Mouse (Mus musculus) ovary, adult 18-20 months (tissue): ENCODE measurements around the gene Ints11.
A peak's percentile ranks its signal among the peaks of the same experiment; 100 is the strongest.

Source experiments
- DNase-seq: peaks from one replicate; pipeline ENCODE4 v3.0.0; 2022; ENCODE audit warnings: low spot score, mixed read lengths

Gene Ints11

DNA sequence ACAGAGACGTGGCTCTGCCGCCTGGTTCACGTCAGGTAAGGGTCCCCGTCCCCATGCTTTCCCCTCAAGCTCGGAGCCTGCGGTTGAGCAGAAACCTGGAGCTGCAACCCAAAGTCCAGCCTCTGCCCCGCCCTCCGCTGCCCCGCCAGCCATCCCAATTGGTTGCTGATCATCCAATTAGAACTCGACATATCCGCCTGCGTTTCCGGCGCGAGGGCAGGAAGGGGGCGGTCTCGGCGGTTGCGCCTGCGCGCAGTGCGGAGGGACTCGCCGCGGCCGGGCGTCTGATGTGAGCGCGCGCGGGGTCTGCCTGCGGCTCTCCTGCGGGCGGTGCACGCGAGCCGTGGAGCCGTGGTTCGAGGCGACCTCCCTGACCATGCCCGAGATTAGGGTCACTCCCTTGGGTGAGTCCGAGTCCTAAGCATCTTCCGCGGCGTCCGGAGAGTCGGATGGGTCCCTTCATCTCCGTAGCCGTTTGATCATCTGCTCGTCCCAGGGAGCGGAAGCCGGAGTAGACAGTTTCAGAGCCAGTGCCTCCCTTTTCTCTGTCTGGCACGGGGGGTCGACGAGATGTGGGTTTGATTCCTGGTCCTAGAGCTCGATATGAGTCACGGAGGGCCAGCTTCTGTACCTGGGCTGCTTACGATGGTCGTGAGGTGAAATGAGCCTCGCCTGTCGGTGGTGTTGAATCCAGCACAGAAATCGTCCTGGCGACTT, at the start of gene Ints11, which contains the start of gene Cptp:
Ints11 (plus strand) TSS at position 230 of the 717 bp plus-strand sequence.
Cptp (minus strand) TSS at position 124 of the 717 bp plus-strand sequence.
- peak; percentile 93 for DNase-seq

DNA sequence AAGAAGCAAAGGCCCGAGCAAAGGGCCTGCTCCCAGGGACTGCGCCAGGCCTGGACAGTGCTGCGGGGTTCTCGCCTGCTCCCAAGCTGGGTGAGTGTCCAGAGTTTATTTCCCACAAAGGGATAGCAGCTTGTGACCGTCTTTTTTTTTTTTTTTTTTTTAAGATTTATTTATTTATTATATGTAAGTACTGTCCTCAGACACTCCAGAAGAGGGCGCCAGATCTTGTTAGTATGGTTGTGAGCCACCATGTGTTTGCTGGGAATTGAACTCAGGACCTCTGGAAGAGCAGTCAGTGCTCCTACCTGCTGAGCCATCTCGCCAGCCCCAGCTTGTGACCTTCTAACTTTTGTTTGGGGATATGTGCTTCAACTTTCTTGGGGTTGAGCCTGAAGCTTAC, 48.3 kb upstream of the Ints11 start:
- DNase-seq: no peak

DNA sequence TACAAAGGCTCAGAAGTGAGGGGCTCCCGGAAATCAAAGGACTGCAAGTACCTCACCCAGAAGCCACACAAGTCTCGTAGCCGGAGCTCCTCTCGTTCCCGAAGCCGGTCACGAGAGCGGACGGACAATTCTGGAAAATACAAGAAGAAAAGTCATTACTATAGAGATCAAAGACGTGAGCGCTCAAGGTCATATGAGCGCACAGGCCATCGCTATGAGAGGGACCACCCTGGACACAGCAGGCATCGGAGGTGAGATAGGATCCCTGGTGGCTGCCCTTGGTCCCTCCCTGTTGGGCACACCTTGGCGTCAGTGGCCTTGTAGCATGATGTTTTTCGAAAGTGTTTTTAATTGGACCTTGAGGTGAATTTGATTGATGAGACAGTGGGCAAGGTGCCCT, 45.9 kb upstream of the Ints11 start:
- no peak for DNase-seq

DNA sequence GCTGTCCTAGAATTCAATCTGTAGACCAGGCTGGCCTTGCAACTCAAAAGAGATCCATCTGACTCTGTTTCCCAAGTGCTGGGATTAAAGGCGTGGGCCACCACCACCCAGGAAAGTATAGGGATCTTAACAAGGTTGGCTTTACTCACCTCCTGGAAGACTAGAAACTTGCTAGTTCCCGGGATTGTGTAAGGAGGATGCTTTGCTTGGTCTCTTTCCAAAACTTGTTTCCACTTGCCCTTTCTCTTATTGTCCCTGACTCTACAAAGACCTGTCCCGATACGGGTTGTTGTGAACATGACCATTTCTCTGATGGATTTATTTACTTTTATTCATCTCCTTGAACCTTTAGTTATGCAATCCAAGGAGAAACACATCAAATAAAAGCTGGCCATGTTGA, 39.5 kb upstream of the Ints11 start:
- no peak for DNase-seq

DNA sequence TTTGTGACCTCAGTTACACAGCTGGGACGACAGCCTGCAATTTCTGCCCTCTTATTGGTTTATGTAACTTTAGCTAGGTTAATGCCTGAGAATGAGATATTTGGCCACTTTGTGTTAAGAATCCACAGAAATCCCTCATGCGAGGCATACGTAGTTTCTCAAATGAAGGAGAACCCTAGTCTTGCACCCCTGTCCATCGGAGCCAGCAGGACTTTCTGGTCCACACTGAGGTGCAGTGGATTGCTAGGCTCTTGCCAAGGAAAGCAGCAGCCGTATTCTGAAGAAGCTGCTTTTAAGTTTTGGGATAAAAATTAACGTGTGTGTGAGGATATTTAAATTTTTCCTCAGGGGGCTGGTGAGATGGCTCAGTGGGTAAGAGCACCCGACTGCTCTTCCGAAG, 38.8 kb upstream of the Ints11 start:
- DNase-seq: no peak

DNA sequence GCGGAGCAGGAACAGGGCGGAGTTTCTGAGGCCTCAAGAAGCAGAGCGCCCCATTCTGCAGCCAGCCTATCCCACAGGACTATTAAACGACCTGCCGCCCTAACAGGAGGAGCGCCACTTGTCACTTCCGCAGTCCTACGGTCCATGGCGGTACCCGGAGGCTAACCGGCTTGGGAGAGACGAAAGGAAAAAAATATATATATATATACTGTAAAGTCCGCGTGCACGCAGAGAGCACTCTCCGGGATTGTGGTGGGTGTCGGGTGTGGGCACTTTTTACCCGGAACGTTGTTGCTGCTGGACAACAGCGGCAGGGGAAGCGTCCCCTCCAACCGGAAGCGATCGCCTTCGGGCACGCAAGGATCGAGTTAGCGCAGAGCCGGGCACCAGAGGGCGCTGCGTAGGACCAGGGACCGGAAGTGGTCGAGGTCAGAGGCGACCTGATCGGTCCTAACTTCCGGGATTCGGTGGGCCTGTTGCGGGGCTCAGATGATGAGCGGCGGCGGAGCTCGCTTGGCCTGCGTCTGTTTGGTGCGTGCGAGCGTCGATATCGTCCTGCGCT, 38.1 kb upstream of the Ints11 start, which contains the start of gene Aurkaip1:
Aurkaip1 (plus strand) TSS at position 68 of the 562 bp plus-strand sequence.
- peak; percentile 91 for DNase-seq

DNA sequence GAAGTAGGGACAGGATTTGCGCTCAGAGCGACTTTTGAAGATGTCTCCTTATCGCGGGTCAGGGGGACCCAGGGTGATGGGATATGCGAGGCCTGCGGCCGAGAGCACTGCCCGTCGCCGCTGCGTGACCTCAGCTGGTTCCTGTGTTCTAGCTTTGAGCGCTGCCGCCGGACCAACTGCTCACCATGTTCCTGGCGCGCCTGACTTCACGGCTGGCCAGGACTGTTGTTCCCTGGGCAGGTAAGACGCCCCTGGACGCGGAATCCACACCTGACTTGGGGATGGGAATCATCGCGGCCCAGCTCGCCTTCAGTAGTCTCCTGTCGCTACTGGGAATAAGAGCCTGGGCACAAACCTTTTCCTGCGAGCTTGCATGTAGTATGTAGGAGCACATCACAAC, 37.5 kb upstream of the Ints11 start:
- DNase-seq: no peak

DNA sequence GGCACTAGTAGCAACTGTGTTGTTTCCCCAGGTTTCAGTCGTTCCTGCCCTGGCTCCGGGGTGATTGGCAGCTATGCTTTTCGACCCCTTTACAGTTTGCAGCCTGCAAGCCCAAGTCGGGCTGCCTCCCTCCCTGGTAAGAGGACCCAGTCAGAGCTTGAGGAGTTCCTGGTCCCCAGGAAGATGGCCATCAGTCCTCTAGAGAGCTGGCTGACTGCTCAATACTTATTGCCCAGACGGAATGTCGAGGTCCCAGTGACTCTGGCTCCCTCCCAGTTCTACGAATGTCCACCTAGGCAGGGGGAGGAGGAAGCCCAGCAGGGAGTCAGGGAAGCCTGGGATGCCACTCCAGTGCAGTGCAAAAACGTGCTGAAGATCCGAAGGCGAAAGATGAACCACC, 37.0 kb upstream of the Ints11 start:
- DNase-seq: no peak

DNA sequence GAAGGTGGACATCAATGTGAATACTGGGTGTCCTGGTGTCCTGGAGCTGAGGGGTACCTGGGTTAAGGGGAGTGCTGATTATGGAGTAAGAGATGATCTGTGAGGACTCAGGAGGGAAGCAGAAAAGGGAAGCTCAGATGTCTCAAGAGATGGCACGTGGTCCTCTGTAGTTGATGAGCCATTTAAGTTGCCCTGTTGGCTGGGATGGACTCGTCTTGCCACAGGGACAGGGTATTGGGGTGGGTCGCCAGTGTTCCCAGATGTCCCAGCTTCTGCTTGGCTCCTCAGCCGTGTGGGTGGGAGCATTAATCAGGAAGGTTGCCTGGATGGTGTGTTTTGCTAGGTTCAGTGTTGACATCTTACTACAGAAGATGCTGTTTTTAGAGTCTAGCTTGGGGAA, 36.1 kb upstream of the Ints11 start:
- no peak for DNase-seq

DNA sequence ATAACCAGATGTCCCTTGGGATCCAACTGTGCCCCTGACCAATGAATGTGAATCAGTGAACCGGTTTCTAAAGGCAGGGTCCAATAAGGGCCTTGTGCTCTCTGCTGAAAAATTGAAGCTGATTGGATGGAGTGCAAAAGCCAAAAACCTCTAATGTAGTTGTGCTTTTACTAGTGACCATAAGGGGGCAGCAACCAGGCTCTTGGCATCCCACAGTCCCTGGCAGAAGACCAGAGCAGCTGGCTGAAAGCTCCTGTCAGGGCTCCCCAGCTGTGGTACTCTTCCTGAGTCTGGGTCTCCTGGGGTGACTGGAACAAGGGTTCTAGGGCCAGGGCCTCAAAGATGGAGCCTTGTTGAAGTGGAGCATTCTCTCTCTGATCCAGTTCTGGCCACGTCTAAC, 35.5 kb upstream of the Ints11 start:
- peak; percentile 61 for DNase-seq

DNA sequence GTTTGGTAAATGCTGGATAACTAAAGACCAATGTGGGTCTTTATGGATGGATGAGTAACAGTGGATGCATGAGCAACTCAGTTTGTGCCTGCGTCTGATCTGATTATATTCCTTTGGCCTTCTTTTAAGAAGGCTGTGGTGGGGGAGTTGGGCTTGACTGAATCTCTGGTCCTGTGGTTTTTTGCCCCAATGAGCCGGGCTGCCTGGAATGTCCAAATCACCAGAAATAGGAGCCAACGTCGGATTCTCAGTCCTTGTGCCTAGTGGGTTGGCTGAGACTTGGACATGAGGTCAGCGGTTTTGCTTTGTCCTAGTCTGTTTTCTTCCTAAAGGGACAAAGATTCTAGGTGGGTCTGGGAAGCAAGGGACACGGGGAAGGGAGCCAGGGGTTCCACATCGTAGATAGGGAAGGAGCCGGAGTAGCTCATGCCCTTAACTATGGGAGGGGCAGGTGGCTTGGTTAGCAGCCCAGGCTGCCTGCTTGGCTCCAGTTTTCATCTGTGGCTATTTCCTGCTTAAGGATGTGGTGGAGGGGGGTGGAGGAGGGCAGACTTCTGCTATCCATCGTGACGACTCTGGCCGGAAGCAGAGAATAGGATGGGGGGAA, 31.8 kb upstream of the Ints11 start:
- DNase-seq: no peak

DNA sequence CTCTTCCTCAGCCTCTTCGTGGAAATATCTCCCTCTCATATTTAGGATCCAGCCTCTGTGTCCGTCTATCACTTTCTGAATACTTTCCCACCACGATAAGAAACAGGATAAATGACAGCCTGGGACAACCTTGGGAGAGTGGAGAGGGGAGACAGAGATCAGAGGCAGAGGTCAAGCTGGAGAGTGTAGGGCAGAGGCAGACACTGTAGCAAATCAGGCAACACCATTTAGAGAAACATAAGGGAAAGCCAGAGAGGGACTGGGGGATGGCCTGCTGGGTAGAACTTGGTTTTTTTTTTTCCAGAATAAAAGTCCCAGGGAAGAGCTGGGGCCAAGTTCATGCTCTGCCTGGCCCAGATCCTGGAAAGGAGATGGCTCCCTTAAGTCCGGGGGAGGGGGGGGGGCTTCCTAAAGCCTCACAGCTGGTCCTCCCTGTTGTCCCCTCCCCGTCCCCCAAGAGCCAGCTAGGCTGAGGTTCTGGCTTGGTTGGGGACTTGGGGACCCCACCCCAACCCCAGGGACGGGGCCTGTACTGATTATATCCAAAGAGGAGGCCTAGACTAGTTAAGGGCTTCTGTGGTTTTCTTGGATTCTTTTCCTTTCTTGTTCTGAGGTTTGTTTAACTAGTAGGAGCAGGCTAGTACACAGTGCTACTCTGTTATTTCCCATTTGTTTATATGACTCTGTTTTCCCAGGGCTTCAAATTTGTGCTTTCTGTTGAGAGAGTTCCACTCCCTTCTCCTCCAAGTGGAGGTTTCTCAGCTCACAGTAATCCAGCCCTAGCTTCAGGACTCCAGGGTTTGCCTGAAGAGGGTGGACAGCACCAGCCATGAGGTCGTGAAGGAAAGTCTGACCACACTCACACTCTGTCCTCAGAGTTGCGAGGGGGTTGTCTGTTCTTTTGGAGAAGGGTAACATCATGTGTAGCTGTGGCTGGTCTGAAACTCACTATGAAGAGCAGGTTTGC, 30.9 kb upstream of the Ints11 start:
- DNase-seq: no peak

DNA sequence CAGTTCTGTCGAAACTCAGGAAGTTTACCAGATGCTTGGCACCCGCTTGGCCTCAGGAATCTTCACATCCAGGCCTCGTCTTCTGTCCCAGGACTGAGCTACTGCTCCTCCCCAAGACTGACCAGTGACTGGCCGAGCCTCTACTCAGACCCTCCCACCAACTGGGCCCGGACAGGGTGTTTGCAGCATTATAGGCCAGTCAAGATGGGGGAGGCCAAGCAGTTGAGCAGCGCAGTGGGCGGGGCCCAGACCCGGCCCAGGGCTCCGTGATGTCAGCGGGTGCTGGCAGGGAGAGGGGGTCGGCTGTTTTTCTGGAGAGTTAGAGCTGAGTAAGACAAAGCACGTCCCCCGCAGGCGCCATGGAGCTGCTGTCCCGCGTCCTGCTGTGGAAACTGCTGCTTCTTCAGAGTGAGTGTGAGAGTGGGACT, 29.8 kb upstream of the Ints11 start, which contains the start of gene Mxra8:
Mxra8 (plus strand) TSS at position 198 of the 428 bp plus-strand sequence.
- peak; percentile 85 for DNase-seq

DNA sequence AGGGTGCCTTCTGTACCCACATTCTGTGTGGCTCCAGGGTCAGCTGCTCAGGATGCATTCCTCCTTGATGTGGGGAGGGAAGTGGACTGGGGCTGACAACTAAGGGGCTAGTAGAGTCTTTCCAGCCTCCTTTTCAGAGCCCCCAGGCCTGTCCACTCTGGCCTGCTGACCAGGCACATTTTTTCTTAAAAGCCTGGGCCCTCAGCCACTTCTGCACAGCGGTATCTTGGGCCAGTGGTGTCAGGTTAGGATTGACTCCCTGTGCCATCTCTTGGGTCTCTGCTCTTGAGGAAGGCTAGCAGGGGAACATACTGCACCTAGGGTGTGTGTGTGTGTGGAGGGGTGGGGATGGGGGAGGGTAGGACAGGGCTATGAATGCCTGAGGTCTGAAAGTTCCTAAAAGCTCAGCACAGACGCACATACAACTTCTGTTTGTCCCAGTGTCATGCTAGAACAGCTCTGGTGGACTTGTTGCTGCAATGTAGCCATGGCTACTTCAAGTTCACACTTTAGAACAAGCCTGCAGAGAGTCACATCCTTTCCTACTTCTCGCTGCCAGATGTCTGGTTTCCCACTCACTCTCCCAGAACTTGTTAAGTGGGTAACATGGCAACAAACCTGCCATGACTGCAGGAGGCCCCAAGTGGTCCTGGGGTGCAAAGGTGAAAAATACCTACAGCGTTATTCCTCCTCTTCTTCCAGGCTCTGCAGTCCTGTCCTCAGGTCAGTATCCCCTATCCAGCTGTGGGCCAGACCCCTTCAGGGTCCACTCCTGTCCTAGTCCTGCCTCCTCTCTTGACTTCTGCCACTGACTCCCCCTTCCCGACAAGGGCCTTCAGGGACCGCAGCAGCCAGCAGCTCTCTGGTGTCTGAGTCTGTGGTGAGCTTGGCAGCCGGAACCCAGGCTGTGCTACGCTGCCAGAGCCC, 29.0 kb upstream of the Ints11 start:
- DNase-seq: no peak

DNA sequence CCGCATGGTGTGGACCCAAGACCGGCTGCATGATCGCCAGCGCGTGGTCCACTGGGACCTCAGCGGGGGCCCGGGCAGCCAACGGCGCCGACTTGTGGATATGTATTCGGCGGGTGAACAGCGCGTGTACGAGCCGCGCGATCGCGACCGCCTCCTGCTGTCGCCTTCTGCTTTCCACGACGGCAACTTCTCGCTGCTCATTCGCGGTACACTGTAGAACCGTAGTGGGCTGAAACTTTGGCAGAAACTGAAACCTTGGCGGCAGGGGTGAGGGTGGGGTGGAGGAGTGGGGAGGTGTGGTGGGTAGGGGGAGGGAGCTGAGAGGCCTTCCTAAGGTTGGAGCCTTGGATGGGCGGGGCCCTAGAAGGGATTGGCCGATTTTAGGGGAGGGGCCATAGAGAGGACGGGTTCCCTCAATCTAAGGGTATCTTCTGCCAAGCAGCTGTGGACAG, 28.3 kb upstream of the Ints11 start:
- DNase-seq: peak; percentile 62

DNA sequence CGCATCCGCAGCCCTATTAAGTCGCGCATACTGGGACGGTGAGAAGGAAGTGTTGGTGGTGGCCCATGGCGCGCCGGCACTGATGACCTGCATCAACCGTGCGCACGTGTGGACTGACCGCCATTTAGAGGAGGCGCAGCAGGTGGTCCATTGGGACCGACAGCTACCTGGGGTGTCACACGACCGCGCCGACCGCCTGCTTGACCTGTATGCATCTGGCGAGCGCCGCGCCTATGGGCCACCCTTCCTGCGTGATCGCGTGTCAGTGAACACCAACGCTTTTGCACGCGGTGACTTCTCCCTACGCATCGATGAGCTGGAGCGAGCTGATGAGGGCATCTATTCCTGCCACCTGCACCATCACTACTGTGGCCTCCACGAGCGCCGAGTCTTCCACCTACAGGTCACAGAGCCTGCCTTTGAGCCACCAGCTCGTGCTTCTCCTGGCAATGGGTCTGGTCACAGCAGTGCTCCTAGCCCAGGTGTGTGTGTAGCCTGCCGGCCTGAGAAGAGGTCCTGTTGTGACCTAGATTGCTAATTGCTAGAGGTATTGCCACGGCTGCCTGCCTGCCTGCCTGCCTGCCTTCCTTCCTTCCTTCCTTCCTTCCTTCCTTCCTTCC, 27.6 kb upstream of the Ints11 start:
- DNase-seq: no peak

DNA sequence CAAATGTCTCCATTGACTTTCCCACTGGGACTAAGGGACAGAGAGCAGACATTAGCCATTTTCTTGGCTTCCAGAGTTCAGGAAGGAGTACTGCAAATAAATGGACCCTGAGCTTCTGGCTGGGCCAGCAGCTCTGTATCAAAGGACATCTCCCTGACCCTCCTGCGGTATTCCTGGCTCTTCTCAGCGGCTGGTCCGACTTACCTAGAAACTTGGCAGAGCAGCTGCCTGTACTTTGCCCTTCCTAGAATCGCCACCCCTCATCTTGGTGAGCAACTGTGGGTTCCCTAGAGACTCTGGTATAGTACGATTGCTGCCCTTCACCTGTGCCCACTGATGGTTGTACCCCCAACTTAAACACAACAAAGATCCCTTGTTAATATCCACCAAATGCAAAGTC, 26.1 kb upstream of the Ints11 start:
- DNase-seq: no peak

DNA sequence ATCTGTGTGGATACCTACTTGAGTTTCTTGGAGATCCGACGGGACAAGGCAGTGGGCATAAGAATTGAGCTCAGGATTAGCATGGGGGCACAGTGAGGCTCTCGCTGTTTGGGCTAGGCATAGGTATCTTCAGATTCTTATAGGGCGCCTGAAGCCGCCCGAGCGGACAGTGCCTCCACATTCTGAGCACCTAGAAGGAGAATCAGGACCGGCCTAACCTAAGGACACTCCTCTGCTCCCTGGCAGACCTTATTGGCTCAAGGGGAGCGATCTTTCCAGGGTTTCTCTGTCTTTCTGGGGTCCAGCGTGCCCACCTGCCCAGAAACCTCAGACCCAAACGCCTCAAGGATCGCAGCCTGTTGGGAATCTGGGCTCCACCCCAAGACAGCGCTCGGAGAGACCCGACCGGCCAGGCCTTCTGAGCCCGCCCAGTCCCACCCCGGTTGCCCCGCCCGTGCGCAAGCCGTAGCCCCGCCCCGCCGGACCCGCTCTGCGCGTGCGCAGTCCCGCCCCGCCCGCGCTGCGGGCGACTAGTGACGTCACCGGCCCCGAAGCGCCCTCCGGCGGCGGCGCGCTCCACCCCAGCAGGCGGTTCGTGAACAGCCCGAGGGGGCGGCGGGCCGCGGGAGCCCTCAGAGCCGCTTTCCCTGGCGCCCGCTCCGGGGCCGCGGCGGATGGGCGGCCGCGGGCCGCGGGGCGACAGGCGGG, 22.3 kb upstream of the Ints11 start, which contains the start of gene Dvl1:
Dvl1 (plus strand) TSS at position 532 of the 708 bp plus-strand sequence.
- peak; percentile 88 for DNase-seq

DNA sequence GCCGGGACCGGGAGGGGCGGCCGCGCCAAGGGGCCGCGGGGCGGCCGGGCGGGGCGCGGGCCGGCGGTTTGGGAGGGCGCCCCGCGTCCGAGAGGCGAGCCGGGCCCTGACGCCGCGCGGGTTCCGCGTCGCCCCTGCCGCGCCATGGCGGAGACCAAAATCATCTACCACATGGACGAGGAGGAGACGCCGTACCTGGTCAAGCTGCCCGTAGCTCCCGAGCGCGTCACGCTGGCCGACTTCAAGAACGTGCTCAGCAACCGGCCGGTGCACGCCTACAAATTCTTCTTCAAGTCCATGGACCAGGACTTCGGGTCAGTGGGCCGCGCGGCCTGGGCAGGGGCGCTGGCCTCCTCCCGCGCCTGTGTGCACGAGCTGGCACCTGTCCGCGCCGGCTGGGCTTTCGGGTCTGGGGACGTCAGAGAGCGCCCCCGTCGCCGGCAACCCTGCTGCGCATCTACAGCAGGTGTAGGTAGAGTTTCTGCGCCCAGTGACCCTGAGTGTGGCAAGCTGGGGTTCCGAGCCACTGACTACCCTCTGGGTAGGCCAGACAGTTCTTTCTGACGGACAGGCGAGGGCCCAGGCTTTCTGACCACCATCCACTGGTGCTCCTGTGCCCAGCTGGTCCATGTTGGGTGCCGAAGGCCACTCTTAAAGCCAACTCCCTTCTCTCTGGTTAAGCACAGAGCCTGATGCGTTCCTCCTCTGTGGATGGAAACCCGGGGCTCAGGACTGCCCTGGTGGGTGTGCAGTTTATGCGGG, 21.6 kb upstream of the Ints11 start:
- DNase-seq: no peak
